Mouse (Mus musculus) kidney, adult 2 months (tissue): Measurements from ENCODE around the gene Spata31d1c. TPM values are rescaled to one million over a fixed set of nuclear protein-coding genes. Genes with fewer than 3 reads are reported as not detected.
A peak's percentile ranks its signal among the peaks of the same experiment; 100 is the strongest.

Experiments
- DNase-seq: peaks from one replicate; pipeline ENCODE4 v3.0.0; 2021
- H3K27ac ChIP-seq: fragments of 200-500 bp; 2 replicates; pipeline ENCODE4 v1.5.1; 2012; ENCODE audit warnings: low read depth, low read length, control low read depth, inconsistent platforms; ENCODE audit not compliant: insufficient read depth
- H3K27me3 ChIP-seq: fragments of 200-500 bp; replicated peaks from 2 replicates; pipeline ENCODE4 v1.6.1; 2012; ENCODE audit warnings: mild to moderate bottlenecking, moderate library complexity, low read length, inconsistent platforms; ENCODE audit not compliant: control insufficient read depth, insufficient read depth
- H3K36me3 ChIP-seq: fragments of 200-500 bp; 2 replicates; pipeline ENCODE4 v1.6.1; 2012; ENCODE audit warnings: mild to moderate bottlenecking, moderate library complexity, low read length, inconsistent platforms; ENCODE audit not compliant: control insufficient read depth, insufficient read depth
- H3K4me1 ChIP-seq: fragments of 200-500 bp; 2 replicates; pipeline ENCODE4 v1.6.1; 2011; ENCODE audit warnings: low read length; ENCODE audit not compliant: control insufficient read depth, insufficient read depth
- H3K4me3 ChIP-seq: fragments of 200-500 bp; 2 replicates; pipeline ENCODE4 v1.5.1; 2011; ENCODE audit warnings: mild to moderate bottlenecking, low read depth, low read length, control low read depth; ENCODE audit not compliant: insufficient read depth
- CTCF ChIP-seq: fragments of 200-500 bp; conservative IDR thresholded peaks from 2 replicates; pipeline ENCODE4 v1.5.1; 2011; ENCODE audit warnings: low read depth, mild to moderate bottlenecking, control low read depth, low read length, moderate library complexity, mixed read lengths; ENCODE audit not compliant: insufficient read depth, insufficient read length
- POLR2A ChIP-seq: fragments of 200-500 bp; IDR thresholded peaks from one replicate; pipeline ENCODE4 v1.6.1; 2011; ENCODE audit warnings: low read depth, low read length, control low read depth
- WGBS: fragments of 180-500 bp; shearing (Covaris S2); methylation state at CpG from one replicate; pipeline ENCODE4 v1.1.7; 2018; 5-methylcytosine and 5-hydroxymethylcytosine counted together
- polyA plus RNA-seq: library from polyadenylated mRNA; depleted of rRNA; stranded (reverse); fragments of >200 nt; gene quantifications from 2 replicates; pipeline ENCODE4 v1.2.3, GENCODE M21; 2012; rRNA removed

Spata31d1c gene
- polyA plus RNA-seq: not detected in 2 replicates

GRCm38 (mm10) chr13:65032758-65033157 is at the start of gene Spata31d1c:
TSS of gene Spata31d1c (plus strand) at chr13:65033058.
- no peak within 1 kb of the TSS for H3K4me3 ChIP-seq
- TF ChIP-seq CTCF: no peak
- no peak for TF ChIP-seq POLR2A
- H3K36me3 ChIP-seq: no peaks in the 10 kb centered on the region
- H3K4me1 ChIP-seq: no peaks in the 10 kb centered on the region
- no peaks in the 10 kb centered on the region for H3K27me3 ChIP-seq
- no peak for DNase-seq
- H3K27ac ChIP-seq: no peak within 1 kb of the TSS

GRCm38 (mm10) chr13:64988828-64989227 is 44.0 kb upstream of the Spata31d1c start:
- H3K4me3 ChIP-seq: no peak overlapping the region
- no peak for DNase-seq
- no peaks in the 10 kb centered on the region for H3K4me1 ChIP-seq
- TF ChIP-seq POLR2A (no peak), CTCF (no peak)
- no peak overlapping the region for H3K27ac ChIP-seq
- no peaks in the 10 kb centered on the region for H3K36me3 ChIP-seq
- no peaks in the 10 kb centered on the region for H3K27me3 ChIP-seq

GRCm38 (mm10) chr13:65005414-65005813 is 27.4 kb upstream of the Spata31d1c start:
- DNase-seq: no peak
- Histone ChIP-seq H3K36me3 (no peaks in the 10 kb centered on the region), H3K27ac (no peak overlapping the region)

GRCm38 (mm10) chr13:65006760-65007159 is 26.1 kb upstream of the Spata31d1c start:
- WGBS: 86% methylated on average over 1 of the region's 1 CpGs
- no peaks in the 10 kb centered on the region for H3K4me1 ChIP-seq
- no peak for DNase-seq

More at GRCm38 (mm10) chr13:65005414-65005813, 27.4 kb upstream of the Spata31d1c start:
- H3K4me1 ChIP-seq: no peaks in the 10 kb centered on the region
- no peak for TF ChIP-seq POLR2A
- TF ChIP-seq CTCF: no peak
- H3K4me3 ChIP-seq: no peak overlapping the region
- H3K27me3 ChIP-seq: no peaks in the 10 kb centered on the region

GRCm38 (mm10) chr13:65007971-65008370 is 24.9 kb upstream of the Spata31d1c start:
- 54% methylated on average over 1 of the region's 1 CpGs for WGBS
- H3K4me3 ChIP-seq: no peak overlapping the region
- no peaks in the 10 kb centered on the region for H3K27me3 ChIP-seq
- no peak for DNase-seq
- H3K4me1 ChIP-seq: no peaks in the 10 kb centered on the region
- H3K36me3 ChIP-seq: no peaks in the 10 kb centered on the region
- no peak for TF ChIP-seq CTCF
- no peak for TF ChIP-seq POLR2A
- H3K27ac ChIP-seq: no peak overlapping the region

More at GRCm38 (mm10) chr13:65006760-65007159, 26.1 kb upstream of the Spata31d1c start:
- TF ChIP-seq POLR2A (no peak), CTCF (no peak)
- Histone ChIP-seq H3K27me3 (no peaks in the 10 kb centered on the region), H3K4me3 (no peak overlapping the region), H3K27ac (no peak overlapping the region), H3K36me3 (no peaks in the 10 kb centered on the region)

- H3K4me3 ChIP-seq: no peak overlapping the region
- no peaks in the 10 kb centered on the region for H3K4me1 ChIP-seq
- WGBS: 43% methylated on average over 4 of the region's 4 CpGs
- no peaks in the 10 kb centered on the region for H3K27me3 ChIP-seq
- H3K36me3 ChIP-seq: no peaks in the 10 kb centered on the region
- TF ChIP-seq POLR2A: no peak
- TF ChIP-seq CTCF: no peak
- H3K27ac ChIP-seq: no peak overlapping the region
- DNase-seq: no peak
These were observed 21.7 kb upstream of the Spata31d1c start for GRCm38 (mm10) chr13:65011052-65011738.

GRCm38 (mm10) chr13:65035057-65035456 is 2.2 kb downstream of the Spata31d1c start:
- H3K27ac ChIP-seq: no peak overlapping the region
- DNase-seq: peak; percentile 31
- H3K27me3 ChIP-seq: no peaks in the 10 kb centered on the region
- TF ChIP-seq CTCF (no peak), POLR2A (no peak)
- no peaks in the 10 kb centered on the region for H3K36me3 ChIP-seq
- no peaks in the 10 kb centered on the region for H3K4me1 ChIP-seq
- 58% methylated on average over 4 of the region's 4 CpGs for WGBS
- H3K4me3 ChIP-seq: no peak overlapping the region

- TF ChIP-seq POLR2A (no peak), CTCF (no peak)
- no peak within 1 kb of the TSS for H3K4me3 ChIP-seq
- H3K4me1 ChIP-seq: no peaks in the 10 kb centered on the region
- no peaks in the 10 kb centered on the region for H3K36me3 ChIP-seq
- 81% methylated on average over 9 of the region's 9 CpGs for WGBS
- no peak within 1 kb of the TSS for H3K27ac ChIP-seq
- no peak for DNase-seq
- H3K27me3 ChIP-seq: no peaks in the 10 kb centered on the region; the same call in 1 of the 2 replicates
These were observed 19.8 kb downstream of the Spata31d1c start, which contains the start of gene Prss47 for GRCm38 (mm10) chr13:65052660-65053059. TSS of gene Prss47 (minus strand) at chr13:65052760.
